Mouse (Mus musculus) myocyte (in vitro differentiated cells): ENCODE results near the gene Tssk1. TPM values are rescaled to one million over a fixed set of nuclear protein-coding genes. Genes with fewer than 3 reads are reported as not detected.

Experiments
- H3K27me3 ChIP-seq: one replicate; pipeline ENCODE4 v1.6.1; 2011; ENCODE audit not compliant: control insufficient read depth, insufficient read depth, insufficient read length
- H3K36me3 ChIP-seq: one replicate; pipeline ENCODE4 v1.6.1; 2011; ENCODE audit not compliant: control insufficient read depth, insufficient read depth
- H3K4me2 ChIP-seq: one replicate; pipeline ENCODE4 v1.6.1; 2011; ENCODE audit warnings: low read depth, control low read depth
- H3K4me3 ChIP-seq: one replicate; pipeline ENCODE4 v1.5.1; 2011; ENCODE audit warnings: mild to moderate bottlenecking, control low read depth, moderate library complexity
- H3K79me2 ChIP-seq: one replicate; pipeline ENCODE4 v1.6.1; 2011; ENCODE audit not compliant: control insufficient read depth, insufficient read depth
- H3ac ChIP-seq: one replicate; pipeline ENCODE4 v1.6.1; 2011; ENCODE audit not compliant: control insufficient read depth, insufficient read length
- CEBPB ChIP-seq: IDR thresholded peaks from 2 replicates; pipeline ENCODE4 v1.6.1; 2011; ENCODE audit warnings: mild to moderate bottlenecking, moderate library complexity; ENCODE audit not compliant: poor library complexity, insufficient read depth, severe bottlenecking
- E2F4 ChIP-seq: IDR thresholded peaks from one replicate; pipeline ENCODE4 v1.6.1; 2011; ENCODE audit warnings: mild to moderate bottlenecking, control low read depth, moderate library complexity; ENCODE audit not compliant: insufficient read depth
- MAX ChIP-seq: IDR thresholded peaks from one replicate; pipeline ENCODE4 v1.6.1; 2011; ENCODE audit warnings: low read depth, mild to moderate bottlenecking, control low read depth
- MYOD1 ChIP-seq, 3 experiments: IDR thresholded peaks; one replicate each; pipeline ENCODE4 v1.6.1; 2011; ENCODE audit warnings: control low read depth in 2 of 3, low read depth in 2 of 3, mild to moderate bottlenecking in 2 of 3, moderate library complexity in 1 of 3; ENCODE audit not compliant: insufficient read length in 2 of 3, control insufficient read depth in 1 of 3
- MYOG ChIP-seq, 3 experiments: IDR thresholded peaks; one replicate each; pipeline ENCODE4 v1.6.1; 2011; ENCODE audit warnings: control low read depth in 2 of 3, low read depth in 2 of 3, mild to moderate bottlenecking in 2 of 3; ENCODE audit not compliant: insufficient read length in 2 of 3, control insufficient read depth in 1 of 3, insufficient read depth in 1 of 3
- POLR2A ChIP-seq: IDR thresholded peaks from one replicate; pipeline ENCODE4 v1.6.1; 2011; ENCODE audit warnings: low read depth, mild to moderate bottlenecking, control low read depth, moderate library complexity; ENCODE audit not compliant: insufficient read length
- POLR2AphosphoS2 ChIP-seq: IDR thresholded peaks from one replicate; pipeline ENCODE4 v1.6.1; 2011; ENCODE audit warnings: low read depth, control low read depth; ENCODE audit not compliant: insufficient read length
- REST ChIP-seq: IDR thresholded peaks from one replicate; pipeline ENCODE4 v1.6.1; 2011; ENCODE audit warnings: mild to moderate bottlenecking, control low read depth, moderate library complexity; ENCODE audit not compliant: insufficient read depth, insufficient read length
- SRF ChIP-seq: IDR thresholded peaks from one replicate; pipeline ENCODE4 v1.6.1; 2011; ENCODE audit warnings: low read depth; ENCODE audit not compliant: control insufficient read depth, insufficient read length
- TCF12 ChIP-seq: IDR thresholded peaks from one replicate; pipeline ENCODE4 v1.6.1; 2011; ENCODE audit warnings: mild to moderate bottlenecking, control low read depth; ENCODE audit not compliant: poor library complexity, insufficient read depth, severe bottlenecking
- TCF3 ChIP-seq: IDR thresholded peaks from one replicate; pipeline ENCODE4 v1.6.1; 2011; ENCODE audit warnings: low read depth, control low read depth; ENCODE audit not compliant: insufficient read length
- USF1 ChIP-seq: IDR thresholded peaks from one replicate; pipeline ENCODE4 v1.6.1; 2011; ENCODE audit warnings: low read depth, mild to moderate bottlenecking, control low read depth, moderate library complexity
- polyA plus RNA-seq: library from polyadenylated mRNA; unstranded; fragments of >200 nt; fragmentation: generic; extraction: Trizol; gene quantifications from one replicate; pipeline ENCODE4 v1.2.1, GENCODE M21; 2012; ENCODE audit warnings: missing spikeins

Gene Tssk1
- polyA plus RNA-seq, 1 experiment, result 0.07 TPM

- H3K79me2 ChIP-seq, result no peaks in the 10 kb centered on the region
- no peak overlapping the region for H3K4me3 ChIP-seq
- TF ChIP-seq MYOG (IDR thresholded peaks at IDR 0.05; ENCODE audit: control insufficient read depth in 1 of 3, insufficient read depth in 1 of 3, insufficient read length in 2 of 3, low read depth in 2 of 3), result no peak
- no peak for TF ChIP-seq E2F4
- H3K36me3 ChIP-seq, result no peaks in the 10 kb centered on the region
- H3K4me2 ChIP-seq, result no peak overlapping the region
- H3ac ChIP-seq, result no peak overlapping the region
- no peaks in the 10 kb centered on the region for H3K27me3 ChIP-seq
Observed at GRCm38 (mm10) chr16:17943466-17943865, 49.4 kb downstream of the Tssk1 start.

DNA sequence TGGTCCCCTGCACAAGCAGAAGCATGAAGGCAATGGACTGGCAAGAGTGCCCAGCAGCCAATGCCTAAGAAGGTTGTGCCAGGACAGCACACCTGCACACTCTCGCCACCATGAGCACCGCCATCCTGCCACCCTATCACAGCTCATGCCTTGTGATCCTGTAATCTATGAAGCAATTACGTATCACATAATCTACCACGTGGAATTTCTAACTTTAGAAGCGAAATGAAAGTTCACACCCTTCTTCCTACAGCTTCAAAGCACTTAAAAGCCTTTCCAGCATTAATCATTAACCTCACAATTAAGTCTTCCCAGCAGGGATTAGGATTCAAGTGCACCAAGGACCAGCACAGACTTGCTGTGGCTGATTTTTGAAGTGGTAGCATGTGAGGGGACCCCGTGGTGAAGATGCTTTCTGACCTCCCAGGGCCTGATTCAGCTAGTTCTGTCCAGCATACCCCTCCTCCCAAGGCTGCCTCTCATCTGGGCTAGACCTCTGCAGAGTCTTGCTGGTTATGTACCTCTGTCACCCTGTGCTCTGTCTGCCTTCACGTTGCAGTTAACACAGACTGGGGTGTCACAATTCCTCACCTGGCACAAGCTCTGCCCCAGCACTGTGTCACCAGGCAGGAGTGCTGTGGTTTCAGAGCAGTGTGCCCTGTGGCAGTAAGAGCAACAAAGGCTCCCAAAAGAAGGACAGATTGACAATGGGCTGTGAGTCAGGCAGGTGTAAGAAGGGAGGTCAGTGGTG is 51.2 kb downstream of the Tssk1 start:
- H3K4me3 ChIP-seq, result no peak overlapping the region
- no peaks in the 10 kb centered on the region for H3K36me3 ChIP-seq
- TF ChIP-seq MYOG (IDR thresholded peaks at IDR 0.05; ENCODE audit: control insufficient read depth in 1 of 3, insufficient read depth in 1 of 3, insufficient read length in 2 of 3, low read depth in 2 of 3), result no peak
- no peak for TF ChIP-seq MAX
- TF ChIP-seq E2F4, result no peak
- TF ChIP-seq SRF, result no peak
- TF ChIP-seq MYOD1 (IDR thresholded peaks at IDR 0.05; ENCODE audit: control insufficient read depth in 1 of 3, insufficient read length in 2 of 3, low read depth in 2 of 3), result no peak
- TF ChIP-seq CEBPB, result no peak
- TF ChIP-seq POLR2A, result no peak
- no peak for TF ChIP-seq TCF3
- TF ChIP-seq REST, result no peak
- no peak for TF ChIP-seq USF1
- no peak for TF ChIP-seq TCF12
- no peak for TF ChIP-seq POLR2AphosphoS2
- no peaks in the 10 kb centered on the region for H3K27me3 ChIP-seq
- no peaks in the 10 kb centered on the region for H3K79me2 ChIP-seq
- H3K4me2 ChIP-seq, result no peak overlapping the region
- H3ac ChIP-seq, result no peak overlapping the region

Other genes starting within 250 kb of the Tssk1 start
- 1.5 TPM for gene Ccdc74a, start 247.8 kb upstream of the Tssk1 start, polyA plus RNA-seq
- gene Med15, start 161.3 kb upstream of the Tssk1 start, polyA plus RNA-seq, result 42.9 TPM
- 107 TPM for gene Klhl22, start 134.6 kb upstream of the Tssk1 start, polyA plus RNA-seq
- 25.9 TPM for gene Scarf2, start 96.9 kb upstream of the Tssk1 start, polyA plus RNA-seq
- gene B830017H08Rik, start 61.1 kb upstream of the Tssk1 start, polyA plus RNA-seq, result 0.02 TPM
- 1.2 TPM for gene Car15, start 55.9 kb upstream of the Tssk1 start, polyA plus RNA-seq
- gene Gm20518, start 2.6 kb upstream of the Tssk1 start, polyA plus RNA-seq, result 0.08 TPM
- 42.8 TPM for gene Dgcr2, start 4.3 kb downstream of the Tssk1 start, polyA plus RNA-seq
- gene Tssk2, start 4.4 kb downstream of the Tssk1 start, polyA plus RNA-seq, result 0.07 TPM
- 17.4 TPM for gene Ess2, start 17.1 kb downstream of the Tssk1 start, polyA plus RNA-seq
- not detected for gene Gsc2, start 20.8 kb downstream of the Tssk1 start, polyA plus RNA-seq
- 72.5 TPM for gene Slc25a1, start 34.0 kb downstream of the Tssk1 start, polyA plus RNA-seq
- not detected for gene Vpreb2, start 86.2 kb downstream of the Tssk1 start, polyA plus RNA-seq
- 67.2 TPM for gene Dgcr6, start 158.6 kb downstream of the Tssk1 start, polyA plus RNA-seq
- 3.0 TPM for gene Prodh, start 196.0 kb downstream of the Tssk1 start, polyA plus RNA-seq
- 0.26 TPM for gene Rtn4r, start 233.4 kb downstream of the Tssk1 start, polyA plus RNA-seq